Mouse (Mus musculus): Measurements from ENCODE around the gene Arpc2. TPM values are rescaled to one million over a fixed set of nuclear protein-coding genes. Genes with fewer than 3 reads are reported as not detected.

The Arpc2 gene
- polyA plus RNA-seq, 1 experiment from 2014 or later: 436 TPM

DNA sequence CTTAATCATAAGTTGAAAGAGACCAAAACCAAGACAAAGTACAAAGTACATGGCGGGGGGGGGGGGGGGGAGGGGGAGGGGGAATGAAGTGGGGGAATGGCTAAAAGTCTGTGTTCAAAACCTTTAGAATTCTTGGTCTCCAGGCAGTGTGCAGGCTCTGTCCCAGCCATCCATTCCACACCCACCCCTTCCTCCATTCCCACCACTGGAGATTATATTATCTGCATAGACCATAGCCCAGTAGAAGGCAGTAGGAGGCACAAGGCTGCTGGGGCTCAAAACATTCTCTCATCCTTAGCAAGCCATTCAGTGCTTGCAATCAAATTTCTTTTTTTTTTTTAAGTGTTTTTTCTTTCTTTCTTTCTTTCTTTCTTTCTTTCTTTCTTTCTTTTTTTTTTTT is 4.9 kb upstream of the Arpc2 start:
- Histone ChIP-seq H3K4me1 (replicated peaks; ENCODE audit: control insufficient read depth, insufficient read depth, low read length) (no peaks in the 10 kb centered on the region), H3K4me2 (ENCODE audit: low read length) (no peak overlapping the region), H3K27me3 (replicated peaks; ENCODE audit: control insufficient read depth, insufficient read depth, low read length) (no peaks in the 10 kb centered on the region), H3K4me3 (ENCODE audit: low read depth, low read length) (no peak overlapping the region), H3K27ac (ENCODE audit: low read depth) (no peak overlapping the region), H3K36me3 (ENCODE audit: control insufficient read depth, insufficient read depth, low read length) (no peaks in the 10 kb centered on the region), H3K9me3 (ENCODE audit: control insufficient read depth, low read length) (no peaks in the 10 kb centered on the region), H3K9ac (ENCODE audit: low read length) (no peak overlapping the region)
- ATAC-seq (replicated peaks; ENCODE audit: low FRiP score, low TSS enrichment, low read depth) (no peak), DNase-seq (ENCODE audit: low spot score) (no peak)
- WGBS: 83% methylated on average over 1 of the region's 1 CpGs

GRCm38 (mm10) chr1:74236590-74237317 is 870 bp downstream of the Arpc2 start:
- peak overlapping the region; percentile 91 for H3K27ac ChIP-seq (ENCODE audit: low read depth)
- no peak for DNase-seq (ENCODE audit: low spot score)
- under 1% methylated on average over 48 of the region's 57 CpGs for WGBS

DNA sequence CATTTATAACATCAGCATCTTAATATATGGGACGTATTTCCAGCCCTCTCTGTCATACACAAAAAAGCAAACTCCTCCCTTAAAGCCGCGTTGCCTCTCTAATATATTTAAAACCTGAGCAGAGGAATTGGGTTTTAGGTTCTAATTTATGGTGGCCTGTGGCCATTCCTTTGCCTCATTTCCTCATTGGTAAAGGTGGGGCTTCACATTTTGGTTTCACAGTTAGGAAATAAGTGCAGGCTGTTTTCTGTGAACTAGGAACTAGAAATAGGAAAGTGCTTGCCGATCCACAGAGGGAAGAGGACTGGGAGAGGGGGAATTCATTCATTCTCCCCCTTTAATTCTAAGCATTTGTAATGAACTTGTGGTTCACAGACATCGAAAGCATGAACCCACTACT is 1.8 kb downstream of the Arpc2 start:
- Histone ChIP-seq H3K27me3 (replicated peaks; ENCODE audit: control insufficient read depth, insufficient read depth, low read length) (no peaks in the 10 kb centered on the region), H3K27ac (ENCODE audit: low read depth) (peak overlapping the region; percentile 91), H3K4me2 (ENCODE audit: low read length) (peak overlapping the region; percentile 74), H3K4me1 (replicated peaks; ENCODE audit: control insufficient read depth, insufficient read depth, low read length) (peaks cover 37% of the 10 kb centered on the region), H3K9ac (ENCODE audit: low read length) (peak overlapping the region; percentile 95), H3K36me3 (ENCODE audit: control insufficient read depth, insufficient read depth, low read length) (no peaks in the 10 kb centered on the region), H3K9me3 (ENCODE audit: control insufficient read depth, low read length) (no peaks in the 10 kb centered on the region), H3K4me3 (ENCODE audit: low read depth, low read length) (peak overlapping the region; percentile 99)
- ATAC-seq (replicated peaks; ENCODE audit: low FRiP score, low TSS enrichment, low read depth) (no peak), DNase-seq (ENCODE audit: low spot score) (no peak)
- WGBS: 23% methylated on average over 5 of the region's 5 CpGs

More at GRCm38 (mm10) chr1:74236590-74237317, 870 bp downstream of the Arpc2 start:
- Histone ChIP-seq H3K4me1 (replicated peaks; ENCODE audit: control insufficient read depth, insufficient read depth, low read length) (peaks cover 37% of the 10 kb centered on the region), H3K4me2 (ENCODE audit: low read length) (peak overlapping the region; percentile 74), H3K4me3 (ENCODE audit: low read depth, low read length) (peak overlapping the region; percentile 99), H3K9me3 (ENCODE audit: control insufficient read depth, low read length) (no peaks in the 10 kb centered on the region), H3K36me3 (ENCODE audit: control insufficient read depth, insufficient read depth, low read length) (no peaks in the 10 kb centered on the region), H3K9ac (ENCODE audit: low read length) (peak overlapping the region; percentile 95), H3K27me3 (replicated peaks; ENCODE audit: control insufficient read depth, insufficient read depth, low read length) (no peaks in the 10 kb centered on the region)
- peak; percentile 34 for ATAC-seq (replicated peaks; ENCODE audit: low FRiP score, low TSS enrichment, low read depth)

- WGBS: 50% methylated on average over 1 of the region's 1 CpGs
- no peak for DNase-seq (ENCODE audit: low spot score)
- ATAC-seq (replicated peaks; ENCODE audit: low FRiP score, low TSS enrichment, low read depth): no peak
- H3K9ac ChIP-seq (ENCODE audit: low read length): peak overlapping the region; percentile 95
- H3K27ac ChIP-seq (ENCODE audit: low read depth): no peak overlapping the region
- H3K4me1 ChIP-seq (replicated peaks; ENCODE audit: control insufficient read depth, insufficient read depth, low read length): peaks cover 37% of the 10 kb centered on the region
- peak overlapping the region; percentile 74 for H3K4me2 ChIP-seq (ENCODE audit: low read length)
- H3K27me3 ChIP-seq (replicated peaks; ENCODE audit: control insufficient read depth, insufficient read depth, low read length): no peaks in the 10 kb centered on the region
- H3K9me3 ChIP-seq (ENCODE audit: control insufficient read depth, low read length): no peaks in the 10 kb centered on the region
- no peaks in the 10 kb centered on the region for H3K36me3 ChIP-seq (ENCODE audit: control insufficient read depth, insufficient read depth, low read length)
- H3K4me3 ChIP-seq (ENCODE audit: low read depth, low read length): peak overlapping the region; percentile 99
Observed at GRCm38 (mm10) chr1:74238136-74238535, 2.3 kb downstream of the Arpc2 start.

- no peaks in the 10 kb centered on the region for H3K27me3 ChIP-seq (replicated peaks; ENCODE audit: control insufficient read depth, insufficient read depth, low read length)
- WGBS: 18% methylated on average over 7 of the region's 7 CpGs
- H3K9ac ChIP-seq (ENCODE audit: low read length): peak overlapping the region; percentile 13; the same call in 1 of the 2 replicates
- H3K4me1 ChIP-seq (replicated peaks; ENCODE audit: control insufficient read depth, insufficient read depth, low read length): peaks cover 44% of the 10 kb centered on the region
- no peaks in the 10 kb centered on the region for H3K9me3 ChIP-seq (ENCODE audit: control insufficient read depth, low read length)
- peak overlapping the region; percentile 74 for H3K4me2 ChIP-seq (ENCODE audit: low read length)
- H3K27ac ChIP-seq (ENCODE audit: low read depth): peak overlapping the region; percentile 64
- ATAC-seq (replicated peaks; ENCODE audit: low FRiP score, low TSS enrichment, low read depth): no peak
- no peaks in the 10 kb centered on the region for H3K36me3 ChIP-seq (ENCODE audit: control insufficient read depth, insufficient read depth, low read length)
- peak; percentile 53 for DNase-seq (ENCODE audit: low spot score)
- peak overlapping the region; percentile 99 for H3K4me3 ChIP-seq (ENCODE audit: low read depth, low read length)
Observed at GRCm38 (mm10) chr1:74239162-74239561, 3.3 kb downstream of the Arpc2 start.

GRCm38 (mm10) chr1:74239618-74240017 is 3.7 kb downstream of the Arpc2 start:
- peaks cover 48% of the 10 kb centered on the region for H3K4me1 ChIP-seq (replicated peaks; ENCODE audit: control insufficient read depth, insufficient read depth, low read length)
- WGBS: 39% methylated on average over 11 of the region's 11 CpGs
- ATAC-seq (replicated peaks; ENCODE audit: low FRiP score, low TSS enrichment, low read depth) (no peak), DNase-seq (ENCODE audit: low spot score) (no peak)
- peak overlapping the region; percentile 76 for H3K27ac ChIP-seq (ENCODE audit: low read depth)
- H3K27me3 ChIP-seq (replicated peaks; ENCODE audit: control insufficient read depth, insufficient read depth, low read length): no peaks in the 10 kb centered on the region
- H3K4me3 ChIP-seq (ENCODE audit: low read depth, low read length): peak overlapping the region; percentile 99; the same call in 1 of the 2 replicates
- H3K9me3 ChIP-seq (ENCODE audit: control insufficient read depth, low read length): no peaks in the 10 kb centered on the region
- peak overlapping the region; percentile 74 for H3K4me2 ChIP-seq (ENCODE audit: low read length)
- H3K36me3 ChIP-seq (ENCODE audit: control insufficient read depth, insufficient read depth, low read length): no peaks in the 10 kb centered on the region
- H3K9ac ChIP-seq (ENCODE audit: low read length): peak overlapping the region; percentile 30; the same call in 1 of the 2 replicates

- ATAC-seq (replicated peaks; ENCODE audit: low FRiP score, low TSS enrichment, low read depth) (no peak), DNase-seq (ENCODE audit: low spot score) (peak; percentile 67)
- Histone ChIP-seq H3K4me3 (ENCODE audit: low read depth, low read length) (0 out of 2 replicates have a peak overlapping the region, but pooled peaks have one; percentile 0), H3K4me1 (replicated peaks; ENCODE audit: control insufficient read depth, insufficient read depth, low read length) (peaks cover 48% of the 10 kb centered on the region), H3K27ac (ENCODE audit: low read depth) (peak overlapping the region; percentile 76), H3K9me3 (ENCODE audit: control insufficient read depth, low read length) (no peaks in the 10 kb centered on the region), H3K27me3 (replicated peaks; ENCODE audit: control insufficient read depth, insufficient read depth, low read length) (no peaks in the 10 kb centered on the region), H3K4me2 (ENCODE audit: low read length) (peak overlapping the region; percentile 74), H3K9ac (ENCODE audit: low read length) (no peak overlapping the region), H3K36me3 (ENCODE audit: control insufficient read depth, insufficient read depth, low read length) (no peaks in the 10 kb centered on the region)
- 23% methylated on average over 6 of the region's 6 CpGs for WGBS
Observed at GRCm38 (mm10) chr1:74240311-74240710, 4.4 kb downstream of the Arpc2 start.

- Histone ChIP-seq H3K27ac (ENCODE audit: low read depth) (peak overlapping the region; percentile 76), H3K9me3 (ENCODE audit: control insufficient read depth, low read length) (no peaks in the 10 kb centered on the region), H3K4me2 (ENCODE audit: low read length) (peak overlapping the region; percentile 74), H3K4me3 (ENCODE audit: low read depth, low read length) (0 out of 2 replicates have a peak overlapping the region, but pooled peaks have one; percentile 0), H3K27me3 (replicated peaks; ENCODE audit: control insufficient read depth, insufficient read depth, low read length) (no peaks in the 10 kb centered on the region), H3K9ac (ENCODE audit: low read length) (no peak overlapping the region), H3K4me1 (replicated peaks; ENCODE audit: control insufficient read depth, insufficient read depth, low read length) (peaks cover 48% of the 10 kb centered on the region), H3K36me3 (ENCODE audit: control insufficient read depth, insufficient read depth, low read length) (no peaks in the 10 kb centered on the region; the same call in 1 of the 2 replicates)
- WGBS: 48% methylated on average over 4 of the region's 4 CpGs
- no peak for DNase-seq (ENCODE audit: low spot score)
- ATAC-seq (replicated peaks; ENCODE audit: low FRiP score, low TSS enrichment, low read depth): no peak
Observed at GRCm38 (mm10) chr1:74240832-74241231, 4.9 kb downstream of the Arpc2 start.

- H3K4me1 ChIP-seq (replicated peaks; ENCODE audit: control insufficient read depth, insufficient read depth, low read length): peaks cover 20% of the 10 kb centered on the region
- no peak for ATAC-seq (replicated peaks; ENCODE audit: low FRiP score, low TSS enrichment, low read depth)
- H3K27ac ChIP-seq (ENCODE audit: low read depth): no peak overlapping the region
- 44% methylated on average over 2 of the region's 2 CpGs for WGBS
- H3K4me2 ChIP-seq (ENCODE audit: low read length): no peak overlapping the region
- no peaks in the 10 kb centered on the region for H3K9me3 ChIP-seq (ENCODE audit: control insufficient read depth, low read length)
- H3K27me3 ChIP-seq (replicated peaks; ENCODE audit: control insufficient read depth, insufficient read depth, low read length): no peaks in the 10 kb centered on the region
- H3K4me3 ChIP-seq (ENCODE audit: low read depth, low read length): no peak overlapping the region
- H3K9ac ChIP-seq (ENCODE audit: low read length): no peak overlapping the region
- H3K36me3 ChIP-seq (ENCODE audit: control insufficient read depth, insufficient read depth, low read length): peaks cover 37% of the 10 kb centered on the region
- DNase-seq (ENCODE audit: low spot score): no peak
Observed at GRCm38 (mm10) chr1:74245525-74245924, 9.6 kb downstream of the Arpc2 start.

Measured in intestine, embryonic 14.5 days (tissue).